Mouse (Mus musculus) stomach, postnatal 0 days (tissue): Measurements from ENCODE around the gene Uggt2.

ENCODE experiments used
- CTCF ChIP-seq: IDR thresholded peaks from 2 replicates; pipeline ENCODE4 v1.5.1; 2016; ENCODE audit warnings: antibody characterized with exemption, low read depth, mild to moderate bottlenecking, moderate library complexity
- EP300 ChIP-seq: optimal IDR thresholded peaks from 2 replicates; pipeline ENCODE3; 2016; ENCODE audit warnings: antibody characterized with exemption

DNA sequence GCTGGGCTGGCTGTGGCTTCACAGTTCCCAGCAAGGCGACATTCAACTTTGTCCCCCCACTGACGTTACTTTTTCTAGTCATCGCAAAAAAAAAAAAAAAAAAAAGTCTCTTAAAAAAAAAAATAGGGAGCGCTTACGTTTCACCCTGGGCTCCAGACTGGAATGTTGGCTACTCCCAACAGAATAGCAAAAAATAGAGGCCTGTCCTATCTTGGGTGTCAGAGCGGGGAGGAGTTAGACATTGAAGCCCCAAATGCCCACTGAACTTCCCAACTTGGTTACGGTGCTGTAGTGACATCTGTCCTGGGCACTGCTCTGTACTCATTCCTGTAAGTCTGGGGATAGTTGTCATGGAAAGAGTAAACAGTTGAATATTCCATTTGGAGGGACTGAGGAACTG lies 160.7 kb downstream of the Uggt2 start:
- TF ChIP-seq CTCF (no peak), EP300 (no peak)
